Mouse (Mus musculus): ENCODE measurements around the gene Pecam1. TPM values are rescaled to one million over a fixed set of nuclear protein-coding genes. Genes with fewer than 3 reads are reported as not detected.

Pecam1 gene
- polyA plus RNA-seq, 1 experiment from 2014 or later, result 51.7 TPM

DNA sequence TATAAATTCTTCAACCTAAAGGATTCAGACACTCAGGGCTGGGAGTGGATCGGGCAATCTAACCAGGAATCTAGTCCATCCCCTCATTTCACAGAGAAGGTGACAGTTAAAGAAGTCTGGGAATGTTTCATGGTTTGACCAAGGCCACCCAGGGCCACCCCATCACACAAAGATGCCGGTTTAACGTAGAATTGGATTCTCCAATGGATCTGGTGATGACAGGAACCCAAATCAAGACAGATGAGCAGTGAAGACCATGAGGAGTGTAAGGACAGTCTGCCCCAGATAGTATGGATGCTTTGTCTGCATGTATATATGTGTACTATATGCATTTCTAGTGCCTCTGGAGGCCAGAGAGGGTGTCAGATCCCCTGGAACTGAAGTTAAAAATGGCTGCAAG lies 80.2 kb downstream of the Pecam1 start:
- no peak overlapping the region for H3K27ac ChIP-seq (ENCODE audit: low read length)
- ATAC-seq (ENCODE audit: insufficient read depth, low FRiP score), result no peak
- no peak overlapping the region for H3K4me2 ChIP-seq (ENCODE audit: low read depth, low read length)
- no peak overlapping the region for H3K9ac ChIP-seq (ENCODE audit: low read length)
- peaks cover 21% of the 10 kb centered on the region for H3K4me1 ChIP-seq (ENCODE audit: control insufficient read depth, insufficient read depth, low read length)
- WGBS, result 77% methylated on average over 3 of the region's 3 CpGs
- no peak overlapping the region for H3K4me3 ChIP-seq (replicated peaks; ENCODE audit: low read length)
- H3K9me3 ChIP-seq (replicated peaks; ENCODE audit: control insufficient read depth, low read length), result no peaks in the 10 kb centered on the region
- H3K36me3 ChIP-seq (ENCODE audit: control insufficient read depth, insufficient read depth, low read length), result no peaks in the 10 kb centered on the region
- no peaks in the 10 kb centered on the region for H3K27me3 ChIP-seq (ENCODE audit: control insufficient read depth, insufficient read depth, low read length)

DNA sequence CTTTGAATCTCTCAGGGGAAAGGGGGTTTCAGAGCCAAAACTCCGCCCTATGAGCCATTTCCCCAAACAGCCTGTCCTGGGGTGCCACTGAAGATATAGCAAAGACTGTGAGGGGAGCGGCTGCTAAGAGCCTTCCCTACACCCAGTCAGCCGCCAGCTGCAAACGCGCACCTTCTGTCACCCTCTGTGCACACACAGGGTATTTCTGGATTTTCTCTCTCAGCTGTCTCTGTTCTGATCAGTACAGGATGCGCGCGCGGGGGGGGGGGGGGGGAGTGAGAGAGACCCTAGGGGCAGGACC lies 80.6 kb downstream of the Pecam1 start:
- Histone ChIP-seq H3K36me3 (ENCODE audit: control insufficient read depth, insufficient read depth, low read length) (no peaks in the 10 kb centered on the region), H3K4me1 (ENCODE audit: control insufficient read depth, insufficient read depth, low read length) (peaks cover 16% of the 10 kb centered on the region), H3K4me3 (replicated peaks; ENCODE audit: low read length) (no peak overlapping the region), H3K9me3 (replicated peaks; ENCODE audit: control insufficient read depth, low read length) (no peaks in the 10 kb centered on the region), H3K27me3 (ENCODE audit: control insufficient read depth, insufficient read depth, low read length) (no peaks in the 10 kb centered on the region), H3K9ac (ENCODE audit: low read length) (0 out of 2 replicates have a peak overlapping the region, but pooled peaks have one; percentile 8), H3K4me2 (ENCODE audit: low read depth, low read length) (no peak overlapping the region), H3K27ac (ENCODE audit: low read length) (no peak overlapping the region)
- ATAC-seq (ENCODE audit: insufficient read depth, low FRiP score), result no peak
- 19% methylated on average over 9 of the region's 9 CpGs for WGBS

DNA sequence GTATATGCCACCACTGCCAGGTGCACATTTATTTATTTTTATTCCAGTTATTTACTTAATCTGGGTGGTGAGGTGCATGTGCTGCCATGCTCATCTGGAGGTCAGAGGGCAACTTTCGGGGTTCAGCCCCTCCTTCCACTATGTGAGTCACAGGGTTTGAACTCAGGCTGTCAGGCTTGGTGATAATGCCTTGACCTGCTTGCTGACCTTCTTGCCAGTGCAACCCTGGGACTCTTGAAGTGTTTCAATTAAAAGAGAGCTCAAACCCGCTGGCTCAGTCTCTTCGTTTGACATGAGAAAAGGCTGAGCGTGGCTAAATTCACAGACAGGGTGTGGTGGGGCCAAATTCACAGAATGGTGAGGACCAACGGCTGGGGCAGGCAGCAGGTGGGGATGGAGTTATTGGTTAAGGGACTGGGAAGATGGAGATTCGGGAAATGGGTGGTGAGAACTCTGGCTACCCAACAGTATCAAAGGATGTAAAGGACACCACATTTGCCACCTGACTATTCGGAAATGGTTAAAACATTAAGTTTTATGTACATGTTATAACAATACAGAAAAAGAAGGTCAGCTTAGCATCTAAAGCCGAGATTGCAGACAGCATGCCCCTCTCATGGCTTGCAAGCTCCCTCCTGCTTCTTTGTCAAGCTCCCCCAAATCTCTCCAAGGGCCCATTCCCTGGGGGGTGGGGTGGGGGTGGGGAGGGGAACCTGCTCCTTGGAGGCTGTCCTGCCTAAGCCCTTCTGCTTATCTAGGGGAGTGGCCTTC lies 81.1 kb downstream of the Pecam1 start:
- Histone ChIP-seq H3K4me3 (replicated peaks; ENCODE audit: low read length) (no peak overlapping the region), H3K27me3 (ENCODE audit: control insufficient read depth, insufficient read depth, low read length) (no peaks in the 10 kb centered on the region), H3K4me2 (ENCODE audit: low read depth, low read length) (no peak overlapping the region), H3K36me3 (ENCODE audit: control insufficient read depth, insufficient read depth, low read length) (no peaks in the 10 kb centered on the region), H3K9me3 (replicated peaks; ENCODE audit: control insufficient read depth, low read length) (no peaks in the 10 kb centered on the region), H3K4me1 (ENCODE audit: control insufficient read depth, insufficient read depth, low read length) (peaks cover 11% of the 10 kb centered on the region), H3K27ac (ENCODE audit: low read length) (no peak overlapping the region), H3K9ac (ENCODE audit: low read length) (0 out of 2 replicates have a peak overlapping the region, but pooled peaks have one; percentile 8)
- 40% methylated on average over 8 of the region's 8 CpGs for WGBS
- no peak for ATAC-seq (ENCODE audit: insufficient read depth, low FRiP score)

DNA sequence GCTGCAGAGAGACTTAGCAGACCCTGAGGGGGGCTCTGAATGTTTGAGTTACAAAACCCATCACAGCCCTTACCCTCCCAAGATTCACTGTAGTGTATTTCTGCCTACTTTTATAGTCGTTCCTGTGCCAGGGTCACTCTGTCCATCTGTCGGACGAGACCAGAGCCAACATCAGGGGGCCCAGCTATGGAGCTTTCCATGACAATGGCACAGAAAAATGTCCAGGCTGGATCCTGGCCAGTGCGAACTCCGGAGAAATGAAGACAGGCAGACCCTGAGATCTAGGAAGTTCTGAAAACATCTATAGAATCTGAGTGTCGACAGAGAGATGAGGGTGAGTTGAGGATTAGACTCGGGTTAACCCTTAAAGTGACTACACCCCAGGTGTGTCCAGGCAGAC lies 82.1 kb downstream of the Pecam1 start:
- H3K36me3 ChIP-seq (ENCODE audit: control insufficient read depth, insufficient read depth, low read length), result no peaks in the 10 kb centered on the region
- no peaks in the 10 kb centered on the region for H3K27me3 ChIP-seq (ENCODE audit: control insufficient read depth, insufficient read depth, low read length)
- no peak overlapping the region for H3K4me2 ChIP-seq (ENCODE audit: low read depth, low read length)
- no peaks in the 10 kb centered on the region for H3K9me3 ChIP-seq (replicated peaks; ENCODE audit: control insufficient read depth, low read length)
- WGBS, result 51% methylated on average over 7 of the region's 7 CpGs
- no peak overlapping the region for H3K27ac ChIP-seq (ENCODE audit: low read length)
- H3K4me1 ChIP-seq (ENCODE audit: control insufficient read depth, insufficient read depth, low read length), result peaks cover 5% of the 10 kb centered on the region
- H3K4me3 ChIP-seq (replicated peaks; ENCODE audit: low read length), result no peak overlapping the region
- no peak for ATAC-seq (ENCODE audit: insufficient read depth, low FRiP score)
- no peak overlapping the region for H3K9ac ChIP-seq (ENCODE audit: low read length)

DNA sequence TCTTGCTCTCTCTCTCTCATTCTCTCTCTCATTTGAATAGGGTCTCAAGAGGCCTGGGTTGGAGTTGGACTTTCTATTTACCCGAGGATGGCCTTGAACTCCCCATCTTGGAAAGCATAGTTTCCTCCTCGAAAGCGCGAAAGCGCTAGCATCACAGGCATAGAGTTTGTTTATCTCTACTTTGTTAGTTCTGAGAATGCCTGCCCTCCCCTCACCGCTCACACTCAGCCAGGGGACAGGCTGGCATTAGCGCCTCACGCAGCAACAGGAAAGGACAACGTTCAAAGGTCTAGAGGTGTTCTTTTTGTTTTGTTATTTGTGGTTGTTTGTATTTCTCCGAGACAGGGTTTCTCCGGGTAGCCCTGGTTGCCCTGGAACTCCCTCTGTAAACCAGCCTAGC lies 82.6 kb downstream of the Pecam1 start:
- Histone ChIP-seq H3K4me2 (ENCODE audit: low read depth, low read length) (no peak overlapping the region), H3K4me1 (ENCODE audit: control insufficient read depth, insufficient read depth, low read length) (peaks cover 5% of the 10 kb centered on the region), H3K9me3 (replicated peaks; ENCODE audit: control insufficient read depth, low read length) (no peaks in the 10 kb centered on the region), H3K4me3 (replicated peaks; ENCODE audit: low read length) (no peak overlapping the region), H3K27me3 (ENCODE audit: control insufficient read depth, insufficient read depth, low read length) (no peaks in the 10 kb centered on the region), H3K27ac (ENCODE audit: low read length) (no peak overlapping the region), H3K9ac (ENCODE audit: low read length) (no peak overlapping the region), H3K36me3 (ENCODE audit: control insufficient read depth, insufficient read depth, low read length) (no peaks in the 10 kb centered on the region)
- 71% methylated on average over 11 of the region's 11 CpGs for WGBS
- ATAC-seq (ENCODE audit: insufficient read depth, low FRiP score), result no peak

DNA sequence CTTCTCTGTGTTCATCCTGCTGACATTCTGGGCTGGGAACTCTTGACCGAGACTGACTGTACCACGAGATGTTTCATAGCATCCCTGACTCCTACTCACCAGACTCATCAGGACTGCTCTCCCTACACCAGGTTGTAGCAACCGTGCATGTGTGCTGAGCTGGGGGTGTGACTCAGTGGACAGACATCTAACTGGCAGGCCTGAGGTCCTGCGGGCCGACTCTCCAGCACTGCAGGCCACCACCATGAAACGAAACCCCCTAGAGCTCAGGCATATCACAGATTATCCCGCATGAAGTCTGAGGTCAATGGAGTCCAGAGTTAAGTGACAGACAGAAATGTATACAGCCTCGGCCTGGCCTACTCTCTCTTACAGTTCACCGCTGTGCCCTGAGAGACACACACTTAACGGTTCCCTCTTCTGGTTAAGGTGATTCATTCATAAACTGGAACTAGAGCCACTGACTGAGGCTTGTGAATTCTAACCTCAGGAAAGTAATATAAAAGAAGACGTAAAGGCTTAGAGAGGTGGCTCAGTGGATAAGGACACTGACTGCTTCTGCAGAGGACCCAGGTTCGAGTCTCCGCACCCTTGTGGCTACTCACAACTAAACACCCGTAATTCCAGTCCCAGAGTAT lies 83.8 kb downstream of the Pecam1 start:
- WGBS, result 75% methylated on average over 14 of the region's 14 CpGs
- Histone ChIP-seq H3K36me3 (ENCODE audit: control insufficient read depth, insufficient read depth, low read length) (no peaks in the 10 kb centered on the region), H3K4me2 (ENCODE audit: low read depth, low read length) (no peak overlapping the region), H3K4me3 (replicated peaks; ENCODE audit: low read length) (no peak overlapping the region), H3K4me1 (ENCODE audit: control insufficient read depth, insufficient read depth, low read length) (peaks cover 5% of the 10 kb centered on the region), H3K9me3 (replicated peaks; ENCODE audit: control insufficient read depth, low read length) (no peaks in the 10 kb centered on the region), H3K27ac (ENCODE audit: low read length) (no peak overlapping the region), H3K27me3 (ENCODE audit: control insufficient read depth, insufficient read depth, low read length) (no peaks in the 10 kb centered on the region), H3K9ac (ENCODE audit: low read length) (no peak overlapping the region)
- ATAC-seq (ENCODE audit: insufficient read depth, low FRiP score), result no peak

DNA sequence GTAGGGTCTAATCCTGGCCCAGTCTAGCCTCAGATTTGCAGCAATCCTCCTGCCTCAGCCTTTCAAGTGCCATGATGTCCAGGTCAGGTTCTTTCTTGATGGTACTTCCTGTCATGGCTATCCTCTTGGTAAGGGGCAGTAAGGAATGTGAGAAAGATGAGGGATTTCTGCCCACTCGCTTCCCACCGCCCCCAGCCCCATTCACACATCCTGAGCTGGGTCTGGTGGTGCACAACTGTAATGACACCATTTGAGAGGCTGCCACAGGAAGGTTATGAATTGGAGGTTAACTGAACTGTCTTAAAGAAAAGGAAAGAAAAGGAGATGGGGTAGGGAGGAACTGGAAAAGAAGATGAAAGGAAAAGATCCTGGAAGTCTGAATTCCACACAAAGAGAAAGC lies 84.6 kb downstream of the Pecam1 start:
- Histone ChIP-seq H3K4me1 (ENCODE audit: control insufficient read depth, insufficient read depth, low read length) (peaks cover 6% of the 10 kb centered on the region), H3K9ac (ENCODE audit: low read length) (no peak overlapping the region), H3K27ac (ENCODE audit: low read length) (peak overlapping the region; percentile 21; the same call in 1 of the 2 replicates), H3K36me3 (ENCODE audit: control insufficient read depth, insufficient read depth, low read length) (no peaks in the 10 kb centered on the region), H3K27me3 (ENCODE audit: control insufficient read depth, insufficient read depth, low read length) (no peaks in the 10 kb centered on the region), H3K4me3 (replicated peaks; ENCODE audit: low read length) (no peak overlapping the region), H3K9me3 (replicated peaks; ENCODE audit: control insufficient read depth, low read length) (no peaks in the 10 kb centered on the region), H3K4me2 (ENCODE audit: low read depth, low read length) (no peak overlapping the region)
- WGBS, result 88% methylated on average over 2 of the region's 2 CpGs
- no peak for ATAC-seq (ENCODE audit: insufficient read depth, low FRiP score)

DNA sequence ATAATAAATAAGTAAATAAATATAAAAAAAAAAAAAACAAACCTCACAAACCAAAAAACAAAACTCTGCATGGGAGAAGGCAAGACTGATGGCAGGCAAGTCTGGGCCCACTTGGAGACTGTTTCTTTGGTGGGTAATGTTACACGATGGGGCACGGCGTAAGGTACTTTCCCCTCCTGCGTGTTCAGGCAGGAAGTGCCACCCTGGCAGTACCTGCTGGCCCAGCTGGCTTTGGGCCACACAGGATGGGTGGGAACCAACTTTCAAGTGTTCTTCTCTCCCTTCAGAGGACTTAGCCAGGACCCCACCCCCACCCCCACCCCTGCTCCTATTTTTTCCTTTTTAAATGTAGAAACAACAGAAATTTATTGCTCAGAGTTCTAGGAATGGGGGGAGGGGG lies 85.1 kb downstream of the Pecam1 start:
- no peak for ATAC-seq (ENCODE audit: insufficient read depth, low FRiP score)
- 74% methylated on average over 4 of the region's 4 CpGs for WGBS
- Histone ChIP-seq H3K27ac (ENCODE audit: low read length) (peak overlapping the region; percentile 21; the same call in 1 of the 2 replicates), H3K36me3 (ENCODE audit: control insufficient read depth, insufficient read depth, low read length) (no peaks in the 10 kb centered on the region), H3K4me2 (ENCODE audit: low read depth, low read length) (no peak overlapping the region), H3K4me1 (ENCODE audit: control insufficient read depth, insufficient read depth, low read length) (peaks cover 11% of the 10 kb centered on the region), H3K9ac (ENCODE audit: low read length) (no peak overlapping the region), H3K27me3 (ENCODE audit: control insufficient read depth, insufficient read depth, low read length) (no peaks in the 10 kb centered on the region), H3K9me3 (replicated peaks; ENCODE audit: control insufficient read depth, low read length) (no peaks in the 10 kb centered on the region), H3K4me3 (replicated peaks; ENCODE audit: low read length) (no peak overlapping the region)

DNA sequence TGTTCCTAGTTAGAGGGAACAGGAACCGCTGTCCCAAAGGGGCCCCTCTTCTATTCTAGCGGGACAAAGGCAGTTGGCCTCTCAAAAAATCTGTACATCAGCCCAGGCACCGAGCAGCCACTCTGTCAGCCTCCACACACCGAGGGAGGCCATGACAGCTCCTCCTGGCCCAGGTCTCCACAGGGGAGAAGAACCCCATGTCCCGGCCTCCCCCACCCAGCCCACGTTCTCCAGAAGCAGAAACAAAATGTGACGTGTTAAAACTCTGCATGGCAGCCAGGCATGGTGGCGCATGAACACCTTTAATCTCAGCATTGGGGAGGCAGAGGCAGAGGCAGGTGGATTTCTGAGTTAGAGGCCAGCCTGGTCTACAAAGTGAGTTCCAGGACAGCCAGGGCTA lies 85.7 kb downstream of the Pecam1 start:
- Histone ChIP-seq H3K4me2 (ENCODE audit: low read depth, low read length) (no peak overlapping the region), H3K9ac (ENCODE audit: low read length) (no peak overlapping the region), H3K27ac (ENCODE audit: low read length) (peak overlapping the region; percentile 38; the same call in 1 of the 2 replicates), H3K36me3 (ENCODE audit: control insufficient read depth, insufficient read depth, low read length) (no peaks in the 10 kb centered on the region), H3K4me3 (replicated peaks; ENCODE audit: low read length) (no peak overlapping the region), H3K27me3 (ENCODE audit: control insufficient read depth, insufficient read depth, low read length) (no peaks in the 10 kb centered on the region), H3K9me3 (replicated peaks; ENCODE audit: control insufficient read depth, low read length) (no peaks in the 10 kb centered on the region), H3K4me1 (ENCODE audit: control insufficient read depth, insufficient read depth, low read length) (peaks cover 14% of the 10 kb centered on the region)
- 75% methylated on average over 8 of the region's 8 CpGs for WGBS
- ATAC-seq (ENCODE audit: insufficient read depth, low FRiP score), result no peak
